Mouse (Mus musculus) ovary, adult 18-20 months (tissue): ENCODE data around the gene Ccnk.

Experiments
- DNase-seq: peaks from one replicate; pipeline ENCODE4 v3.0.0; 2022; ENCODE audit warnings: low spot score, mixed read lengths

The Ccnk gene

GRCm38 (mm10) chr12:108187541-108188091, 8.2 kb downstream of the Ccnk start:
- DNase-seq: no peak

- DNase-seq: no peak
Observed at GRCm38 (mm10) chr12:108193878-108194277, 14.5 kb downstream of the Ccnk start.

- no peak for DNase-seq
Observed at GRCm38 (mm10) chr12:108195761-108196160, 16.4 kb downstream of the Ccnk start.

GRCm38 (mm10) chr12:108198447-108198846, 19.1 kb downstream of the Ccnk start:
- DNase-seq: no peak

- DNase-seq: no peak
Observed at GRCm38 (mm10) chr12:108200094-108200493, 20.7 kb downstream of the Ccnk start.

GRCm38 (mm10) chr12:108203895-108204294, 24.5 kb downstream of the Ccnk start:
- no peak for DNase-seq

GRCm38 (mm10) chr12:108204978-108205377, 25.6 kb downstream of the Ccnk start:
- DNase-seq: no peak

GRCm38 (mm10) chr12:108206641-108207040, 27.3 kb downstream of the Ccnk start:
- DNase-seq: no peak

GRCm38 (mm10) chr12:108208216-108208615, 28.8 kb downstream of the Ccnk start:
- no peak for DNase-seq

- DNase-seq: peak; percentile 40
Observed at GRCm38 (mm10) chr12:108208726-108209438, 29.5 kb downstream of the Ccnk start.

- no peak for DNase-seq
Observed at GRCm38 (mm10) chr12:108210623-108211022, 31.2 kb downstream of the Ccnk start.

- DNase-seq: no peak
Observed at GRCm38 (mm10) chr12:108212071-108212470, 32.7 kb downstream of the Ccnk start.

GRCm38 (mm10) chr12:108212476-108212875, 33.1 kb downstream of the Ccnk start:
- no peak for DNase-seq

- no peak for DNase-seq
Observed at GRCm38 (mm10) chr12:108213090-108214041, 34.0 kb downstream of the Ccnk start.

GRCm38 (mm10) chr12:108215090-108215489, 35.7 kb downstream of the Ccnk start:
- DNase-seq: no peak

- DNase-seq: no peak
Observed at GRCm38 (mm10) chr12:108216611-108217370, 37.4 kb downstream of the Ccnk start.

- no peak for DNase-seq
Observed at GRCm38 (mm10) chr12:108217572-108217971, 38.2 kb downstream of the Ccnk start.

- DNase-seq: no peak
Observed at GRCm38 (mm10) chr12:108219163-108219562, 39.8 kb downstream of the Ccnk start.

GRCm38 (mm10) chr12:108219825-108220616, 40.6 kb downstream of the Ccnk start:
- DNase-seq: no peak

- DNase-seq: no peak
Observed at GRCm38 (mm10) chr12:108220621-108221020, 41.2 kb downstream of the Ccnk start.

GRCm38 (mm10) chr12:108221206-108221605, 41.8 kb downstream of the Ccnk start:
- no peak for DNase-seq
